Mouse (Mus musculus): ENCODE measurements at regions not wholly inside any gene's neighbourhood (a gene's known extent, or its start where the extent isn't known, plus 50 kb on each side); places are given as distances from the start of the nearest gene placed in this dataset.

GRCm38 (mm10) chr5:97656167-97656924, 199.5 kb upstream of the Gk2 start:
- no peak for DNase-seq

DNA sequence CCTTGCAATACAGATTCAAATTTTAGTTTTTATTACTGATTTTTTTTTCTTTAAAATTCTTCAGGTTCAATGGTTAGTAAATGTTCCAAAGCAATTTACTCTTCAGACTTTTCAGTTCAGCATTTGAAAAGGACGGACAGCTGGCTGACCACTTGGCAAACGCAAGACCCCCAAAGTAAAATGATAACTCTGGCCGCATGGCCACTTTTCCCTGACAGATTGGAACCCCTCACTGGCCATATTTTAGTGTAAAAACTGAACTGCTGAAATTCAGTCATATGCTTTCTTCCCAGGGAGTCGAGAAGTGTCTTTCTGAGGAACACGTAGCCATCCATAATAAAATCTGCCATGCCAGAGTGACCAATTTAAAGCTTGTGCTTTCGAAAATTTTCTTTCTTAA, 198.4 kb upstream of the Gk2 start:
- DNase-seq, result no peak

- DNase-seq, result no peak
Measured at GRCm38 (mm10) chr5:97654414-97654813, 197.6 kb upstream of the Gk2 start.

- DNase-seq, result no peak
Measured at GRCm38 (mm10) chr5:97642251-97642650, 185.4 kb upstream of the Gk2 start.

- DNase-seq, result no peak
Measured at GRCm38 (mm10) chr5:97641646-97642045, 184.8 kb upstream of the Gk2 start.

GRCm38 (mm10) chr5:97636357-97636756, 179.5 kb upstream of the Gk2 start:
- DNase-seq, result no peak

DNA sequence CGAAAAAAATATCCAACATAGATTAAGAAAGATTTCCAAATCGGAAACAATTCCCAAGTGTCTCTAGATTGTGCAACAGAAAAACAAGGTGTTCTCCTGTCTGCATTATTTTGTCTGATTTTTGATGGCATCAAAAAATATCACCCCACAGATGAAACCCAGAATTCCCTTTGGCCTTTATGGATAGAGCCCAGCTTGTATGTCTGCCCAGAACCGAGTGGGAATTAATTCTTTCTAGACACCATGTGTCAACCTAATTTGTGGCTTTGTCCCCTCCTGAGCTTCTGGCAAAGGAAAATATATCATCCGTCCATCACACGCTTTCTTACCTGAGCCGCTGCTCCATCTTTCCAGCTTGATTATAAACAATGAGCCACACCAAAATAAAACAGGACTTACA, 176.9 kb upstream of the Gk2 start:
- DNase-seq, result no peak

GRCm38 (mm10) chr5:97632791-97633190, 176.0 kb upstream of the Gk2 start:
- no peak for DNase-seq

- DNase-seq, result no peak
Measured at GRCm38 (mm10) chr5:97625200-97625599, 168.4 kb upstream of the Gk2 start.

DNA sequence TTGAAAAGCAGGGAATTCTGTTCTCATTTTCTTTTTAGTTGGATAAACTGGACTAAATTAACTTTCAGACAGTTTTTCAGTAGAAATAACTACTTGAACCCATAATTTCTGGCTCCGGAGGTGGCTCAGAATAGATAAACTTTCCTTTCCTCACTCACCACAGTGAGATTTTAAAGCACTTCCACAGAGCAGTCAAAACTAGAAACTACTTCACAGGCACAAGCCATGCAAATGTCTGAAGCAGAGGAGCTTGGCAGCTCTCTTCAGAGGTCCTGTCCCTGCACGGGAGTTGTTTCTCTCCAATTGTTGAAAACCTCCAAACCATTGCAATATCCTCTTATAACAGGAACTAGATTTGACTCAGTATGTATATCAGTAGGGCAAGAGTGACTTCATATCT, 163.1 kb upstream of the Gk2 start:
- no peak for DNase-seq

DNA sequence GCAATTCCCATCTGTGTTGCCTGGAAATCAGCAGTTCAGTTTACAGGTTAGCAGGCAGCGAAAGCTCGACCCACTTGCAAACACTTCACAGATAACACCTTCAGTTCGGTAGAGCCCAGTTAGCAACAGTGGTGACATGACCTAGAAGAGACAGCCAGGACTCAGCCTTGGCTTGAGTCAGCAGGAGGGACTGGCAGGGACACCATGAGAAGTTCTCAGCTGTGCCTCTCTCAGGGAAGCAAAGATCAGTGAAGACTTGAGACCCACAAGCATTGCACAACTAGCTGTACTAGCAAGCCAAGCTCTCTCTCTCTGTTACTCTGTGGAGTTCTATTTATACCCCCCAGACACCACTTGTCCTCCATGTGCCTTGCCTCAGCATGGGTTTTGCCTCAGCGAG, 161.6 kb upstream of the Gk2 start:
- DNase-seq, result no peak

GRCm38 (mm10) chr5:97602176-97602575, 145.4 kb upstream of the Gk2 start:
- no peak for DNase-seq

DNA sequence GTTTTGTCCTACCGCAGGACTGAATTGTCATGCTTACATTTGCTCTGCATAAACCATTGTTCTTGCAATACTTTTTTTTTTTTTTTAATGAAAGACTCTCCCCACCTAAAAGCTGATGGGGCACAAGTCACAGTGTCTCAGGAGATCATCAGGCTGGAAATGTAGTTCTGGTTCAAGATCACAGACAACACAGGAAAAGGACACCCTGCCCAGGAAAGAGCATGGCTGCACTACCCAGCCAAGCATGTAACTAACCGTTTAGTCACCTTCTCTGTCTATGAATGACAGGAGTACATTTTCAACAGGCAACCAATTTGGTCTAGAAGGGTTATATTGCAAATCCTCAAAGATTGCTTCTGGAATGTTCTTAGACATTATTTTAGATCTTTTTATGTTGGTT, 144.6 kb upstream of the Gk2 start:
- no peak for DNase-seq

- no peak for DNase-seq
Measured at GRCm38 (mm10) chr5:97598741-97599140, 141.9 kb upstream of the Gk2 start.

DNA sequence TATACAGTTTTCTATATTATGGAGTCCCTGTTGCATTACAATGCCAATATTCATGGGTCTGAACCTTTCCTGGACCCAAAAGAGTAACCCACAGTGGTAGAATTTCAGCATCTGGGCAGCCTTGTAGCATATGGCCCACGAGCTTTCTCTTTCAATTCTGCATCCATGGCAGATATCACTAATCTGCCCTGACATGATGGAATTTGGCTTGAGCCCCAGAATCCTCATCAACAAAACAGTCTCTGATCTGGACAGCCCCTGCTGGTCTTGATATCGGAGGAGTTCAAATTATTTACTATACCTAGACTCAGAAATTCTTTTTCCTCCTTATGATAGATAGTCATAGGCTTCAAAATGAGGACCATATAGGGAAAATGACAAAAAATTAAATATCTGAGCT, 139.1 kb upstream of the Gk2 start:
- no peak for DNase-seq

GRCm38 (mm10) chr5:97594081-97594480, 137.3 kb upstream of the Gk2 start:
- no peak for DNase-seq

GRCm38 (mm10) chr5:97582509-97582908, 125.7 kb upstream of the Gk2 start:
- DNase-seq, result no peak

GRCm38 (mm10) chr5:97565486-97565885, 108.7 kb upstream of the Gk2 start:
- DNase-seq, result no peak

GRCm38 (mm10) chr5:97563724-97564123, 106.9 kb upstream of the Gk2 start:
- no peak for DNase-seq

DNA sequence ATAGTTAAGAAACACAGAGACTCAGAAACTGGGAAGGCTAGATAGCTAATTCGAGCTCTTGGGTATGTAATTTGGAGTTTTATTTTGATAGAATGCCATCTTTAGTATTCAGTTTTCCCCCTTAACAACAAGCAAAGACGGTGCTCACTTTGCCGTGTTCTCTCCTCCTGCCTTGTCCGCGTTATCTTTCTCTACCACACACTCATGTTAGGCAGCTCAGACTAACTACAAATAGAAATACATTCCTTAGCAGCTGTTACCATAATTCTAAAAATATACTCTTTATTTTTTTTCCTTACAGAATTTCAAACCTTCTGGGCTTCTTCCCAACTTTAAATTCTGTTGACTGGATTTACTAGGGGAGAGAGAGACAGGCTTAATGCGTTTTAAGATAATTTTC, 97.5 kb upstream of the Gk2 start:
- DNase-seq, result no peak

- peak; percentile 6 for DNase-seq
Measured at GRCm38 (mm10) chr5:97553122-97553521, 96.3 kb upstream of the Gk2 start.

DNA sequence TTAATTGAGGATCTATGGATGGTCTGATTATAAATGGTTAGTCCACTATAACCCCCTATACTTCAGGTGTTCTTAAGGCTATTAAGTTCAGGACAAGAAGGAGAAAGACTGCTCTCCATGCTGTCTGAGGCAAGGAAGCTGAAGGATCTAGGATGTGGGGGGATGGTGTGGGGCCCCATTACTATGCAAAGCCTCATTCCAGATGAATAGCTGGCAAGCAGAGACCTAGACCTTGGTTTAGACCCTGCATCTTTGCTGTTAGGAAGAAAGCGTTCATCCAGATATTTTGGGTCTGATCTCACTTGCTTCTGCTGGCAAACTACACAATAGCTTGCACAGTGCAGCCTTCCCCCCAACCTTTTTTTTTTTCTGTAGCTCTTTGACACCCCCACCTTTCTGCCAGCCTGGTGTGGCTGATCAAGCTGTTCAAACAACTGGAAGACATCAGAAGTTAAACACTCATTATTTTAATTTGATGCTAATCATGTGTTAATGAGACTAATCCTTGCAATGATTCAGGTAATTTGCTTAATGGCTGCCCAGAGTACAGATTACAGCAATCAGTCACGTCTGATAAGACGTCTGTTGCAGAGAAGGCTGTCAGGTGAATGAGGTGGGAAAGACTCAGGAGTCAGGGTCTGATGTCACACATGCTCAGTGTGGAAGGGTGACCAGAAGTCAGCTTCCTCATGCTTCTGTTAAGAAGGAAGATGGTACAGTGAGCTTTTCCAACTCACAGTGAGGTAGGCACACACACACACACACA, 80.9 kb upstream of the Gk2 start:
- no peak for DNase-seq

GRCm38 (mm10) chr5:97533733-97534132, 76.9 kb upstream of the Gk2 start:
- DNase-seq, result no peak

- DNase-seq, result no peak
Measured at GRCm38 (mm10) chr5:97527555-97527954, 70.7 kb upstream of the Gk2 start.
